Mouse (Mus musculus) urinary bladder, postnatal 25 days (tissue): Measurements from ENCODE around the gene Glis2.

ENCODE experiments used
- DNase-seq: peaks from one replicate; pipeline ENCODE4 v3.0.0; 2022; ENCODE audit warnings: low spot score

The Glis2 gene

DNA sequence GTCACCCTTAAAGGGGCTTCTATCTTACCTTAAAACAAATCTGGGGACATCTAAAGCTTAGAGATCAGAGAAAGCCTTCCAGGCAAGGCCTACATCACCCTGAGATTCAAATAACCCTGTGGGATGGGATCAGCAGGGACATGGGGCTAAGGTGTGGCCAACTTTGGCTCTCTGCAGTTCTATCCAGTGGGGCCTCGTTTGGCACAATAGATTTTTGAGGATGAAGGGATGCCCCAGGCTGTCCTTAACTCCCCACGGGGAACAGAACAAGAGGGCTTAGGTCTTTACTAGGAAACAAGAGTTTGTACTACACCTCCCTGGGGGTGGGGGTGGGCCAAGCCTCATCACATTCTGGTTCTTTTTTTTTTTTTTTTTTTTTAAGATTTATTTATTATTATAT, 64.8 kb downstream of the Glis2 start:
- no peak for DNase-seq

GRCm38 (mm10) chr16:4661605-4662004, 67.1 kb downstream of the Glis2 start:
- no peak for DNase-seq

DNA sequence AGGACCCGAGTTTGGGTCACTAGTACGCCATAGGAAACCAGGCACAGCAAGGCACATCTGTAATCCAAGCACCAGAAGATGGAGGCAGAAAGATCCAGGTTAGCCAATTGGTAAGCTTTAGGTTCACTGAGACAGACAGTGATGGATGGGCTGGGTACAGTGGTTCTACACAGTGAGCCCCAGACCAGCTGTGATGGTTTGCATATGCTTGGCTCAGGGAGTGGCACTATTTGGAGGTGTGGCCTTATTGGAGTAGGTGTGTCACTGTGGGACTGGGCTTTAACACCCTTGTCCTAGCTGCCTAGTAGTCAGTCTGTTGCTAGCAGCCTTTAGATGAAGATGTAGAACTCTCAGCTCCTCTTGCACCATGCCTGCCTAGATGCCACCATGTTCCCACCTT, 69.3 kb downstream of the Glis2 start:
- no peak for DNase-seq

DNA sequence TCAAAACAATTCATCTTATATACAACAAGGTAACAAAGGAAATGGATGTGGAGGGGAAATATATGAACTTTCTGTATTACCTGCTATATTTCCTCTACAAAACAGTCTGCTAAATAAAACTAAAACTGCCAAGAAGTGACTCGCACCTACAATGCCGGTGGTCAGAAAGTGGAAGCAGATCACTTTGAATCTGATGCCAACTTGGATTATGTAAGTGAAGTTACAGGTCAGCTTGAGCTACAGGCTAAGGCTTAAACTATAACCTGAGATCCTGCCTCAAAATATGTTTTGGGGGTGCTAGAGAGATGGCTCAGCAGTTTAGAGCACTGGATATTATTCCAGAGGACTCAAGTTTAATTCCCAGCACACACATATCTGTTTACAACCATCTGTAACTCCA, 71.2 kb downstream of the Glis2 start:
- no peak for DNase-seq

DNA sequence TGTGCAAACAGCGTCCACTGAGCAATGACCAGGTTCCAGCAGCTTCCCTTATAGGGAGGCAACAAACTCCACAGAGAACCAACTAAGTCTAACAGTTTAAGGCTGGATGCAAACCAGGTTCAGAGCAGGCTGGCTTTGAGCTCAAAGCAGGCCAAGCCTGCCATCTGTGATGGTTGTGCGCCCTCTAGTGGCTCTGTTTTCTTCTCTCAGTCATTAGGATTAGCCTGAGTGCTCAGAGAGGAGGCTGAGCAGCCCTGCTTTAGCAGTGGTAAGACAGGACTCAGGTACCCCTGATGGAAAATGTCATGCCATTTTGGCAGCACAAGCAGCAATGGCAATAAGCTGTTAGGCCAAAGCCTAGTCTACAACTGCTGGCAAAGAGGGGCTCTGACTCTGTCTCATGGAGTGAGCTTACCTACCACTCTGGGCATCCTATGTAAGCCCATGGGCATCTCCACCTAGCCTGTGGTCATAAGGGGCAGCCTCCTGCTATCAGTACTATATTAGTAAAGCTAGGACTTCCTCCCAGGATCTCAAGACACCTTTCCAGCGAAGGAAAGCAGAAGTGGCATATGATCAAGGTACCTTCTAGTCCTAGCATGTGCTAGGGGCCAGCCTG, 72.8 kb downstream of the Glis2 start:
- peak; percentile 89 for DNase-seq

DNA sequence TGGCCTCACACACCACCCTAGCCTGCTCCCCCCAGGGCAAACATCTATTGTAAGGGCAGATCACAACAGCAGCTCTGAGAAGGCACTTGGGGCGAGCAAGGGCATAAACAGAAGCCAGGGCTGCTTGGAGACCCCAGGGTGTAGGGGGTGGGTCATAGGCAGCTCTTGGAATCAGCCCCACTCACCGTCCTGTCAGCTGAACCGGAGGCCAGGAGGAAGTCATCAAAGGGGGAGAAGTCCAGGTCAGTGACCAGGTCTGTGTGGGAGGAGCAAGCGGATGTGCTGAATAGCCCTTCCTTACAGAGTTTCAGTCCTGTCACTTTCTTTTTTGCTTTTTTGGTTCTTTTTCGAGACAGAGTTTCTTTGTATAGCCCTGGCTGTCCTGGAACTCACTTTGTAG, 75.8 kb downstream of the Glis2 start:
- DNase-seq, result no peak

DNA sequence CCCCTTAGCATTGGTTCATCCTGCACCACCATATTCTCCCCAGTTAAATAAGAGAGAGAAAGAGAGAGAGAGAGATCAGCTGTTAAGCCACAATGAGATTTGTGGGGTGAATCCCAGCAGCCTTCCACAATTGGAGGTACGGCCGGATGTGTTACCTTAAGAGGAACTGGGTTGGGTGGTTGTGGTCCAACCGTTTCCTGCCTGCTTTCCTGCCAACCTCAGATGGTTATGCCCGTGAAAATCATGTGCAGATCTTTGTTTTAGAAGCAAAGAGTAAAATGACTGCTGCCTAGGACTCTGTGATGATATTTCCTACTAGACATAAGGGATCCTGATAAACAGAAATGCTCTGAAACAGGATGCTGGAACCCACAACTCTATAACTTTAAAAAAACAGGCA, 79.6 kb downstream of the Glis2 start:
- DNase-seq, result no peak
